Mouse (Mus musculus): ENCODE data around the gene Huwe1. TPM values are rescaled to one million over a fixed set of nuclear protein-coding genes. Genes with fewer than 3 reads are reported as not detected.

Gene Huwe1
- polyA plus RNA-seq, 1 experiment from 2014 or later = 86.2 TPM

- ATAC-seq (ENCODE audit: low FRiP score, low read depth) = no peak
- no peak overlapping the region for H3K4me3 ChIP-seq
- no peak overlapping the region for H3K27ac ChIP-seq (replicated peaks)
- H3K9ac ChIP-seq (replicated peaks) = no peak overlapping the region
- H3K27me3 ChIP-seq = no peaks in the 10 kb centered on the region; the same call in 1 of the 2 replicates
- WGBS = 97% methylated on average over 1 of the region's 1 CpGs
- H3K9me3 ChIP-seq = no peaks in the 10 kb centered on the region
- H3K36me3 ChIP-seq = no peaks in the 10 kb centered on the region
- H3K4me2 ChIP-seq (replicated peaks) = no peak overlapping the region
- H3K4me1 ChIP-seq = no peaks in the 10 kb centered on the region
These were observed 28.4 kb downstream of the Huwe1 start for GRCm38 (mm10) chrX:151828971-151829370.

DNA sequence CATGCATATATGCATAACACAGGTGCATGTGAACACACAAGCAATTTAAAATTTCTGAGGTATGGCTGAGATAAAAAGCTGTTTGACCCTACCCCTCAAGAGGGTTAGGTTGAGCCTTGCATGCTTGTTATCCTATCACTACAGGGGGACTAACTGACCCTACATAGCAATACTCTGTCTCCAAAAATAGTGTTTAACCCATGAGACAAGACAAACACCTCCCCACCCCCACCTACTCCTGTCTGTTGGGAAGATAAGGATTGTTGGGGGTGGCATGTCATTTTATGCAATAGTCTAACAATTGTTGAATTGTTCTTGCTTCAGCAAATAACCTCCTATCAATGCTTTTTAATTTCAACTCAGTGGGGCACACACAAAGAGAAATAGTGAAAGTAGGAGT lies 30.7 kb downstream of the Huwe1 start:
- no peak overlapping the region for H3K4me3 ChIP-seq
- H3K4me1 ChIP-seq = no peaks in the 10 kb centered on the region
- ATAC-seq (ENCODE audit: low FRiP score, low read depth) = no peak
- H3K9me3 ChIP-seq = no peaks in the 10 kb centered on the region
- no peaks in the 10 kb centered on the region for H3K36me3 ChIP-seq
- H3K27me3 ChIP-seq = no peaks in the 10 kb centered on the region; the same call in 1 of the 2 replicates
- no peak overlapping the region for H3K27ac ChIP-seq (replicated peaks)
- no peak overlapping the region for H3K4me2 ChIP-seq (replicated peaks)
- H3K9ac ChIP-seq (replicated peaks) = no peak overlapping the region

DNA sequence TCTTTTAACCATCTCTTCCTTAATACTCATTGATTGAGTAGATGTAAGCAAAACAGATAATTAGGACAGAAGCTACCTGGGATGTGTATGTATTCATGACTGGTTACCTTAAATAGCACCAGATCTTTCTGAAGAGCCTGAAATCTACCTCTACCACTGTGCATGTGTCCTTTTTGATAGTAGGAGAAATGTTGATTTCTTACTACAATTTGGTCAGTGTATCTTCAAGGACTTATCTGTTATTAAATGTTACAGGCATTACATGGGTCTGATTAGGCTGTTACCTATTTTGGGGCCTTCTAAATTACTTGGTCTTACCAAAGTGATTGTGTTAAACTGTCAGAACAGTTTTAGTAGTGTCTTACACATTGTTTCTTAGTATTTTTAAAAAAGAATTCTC lies 32.4 kb downstream of the Huwe1 start:
- ATAC-seq (ENCODE audit: low FRiP score, low read depth) = no peak
- Histone ChIP-seq H3K9me3 (no peaks in the 10 kb centered on the region), H3K36me3 (no peaks in the 10 kb centered on the region), H3K4me2 (replicated peaks) (no peak overlapping the region), H3K27me3 (no peaks in the 10 kb centered on the region; the same call in 1 of the 2 replicates), H3K27ac (replicated peaks) (no peak overlapping the region), H3K9ac (replicated peaks) (no peak overlapping the region), H3K4me1 (no peaks in the 10 kb centered on the region), H3K4me3 (no peak overlapping the region)

GRCm38 (mm10) chrX:151859436-151859835 lies 58.8 kb downstream of the Huwe1 start:
- H3K27me3 ChIP-seq = peaks cover 6% of the 10 kb centered on the region; the same call in 1 of the 2 replicates
- H3K9ac ChIP-seq (replicated peaks) = no peak overlapping the region
- no peaks in the 10 kb centered on the region for H3K4me1 ChIP-seq
- no peak for ATAC-seq (ENCODE audit: low FRiP score, low read depth)
- no peaks in the 10 kb centered on the region for H3K9me3 ChIP-seq
- H3K4me2 ChIP-seq (replicated peaks) = no peak overlapping the region
- no peak overlapping the region for H3K4me3 ChIP-seq
- 91% methylated on average over 8 of the region's 8 CpGs for WGBS
- no peak overlapping the region for H3K27ac ChIP-seq (replicated peaks)
- H3K36me3 ChIP-seq = peaks cover 17% of the 10 kb centered on the region

DNA sequence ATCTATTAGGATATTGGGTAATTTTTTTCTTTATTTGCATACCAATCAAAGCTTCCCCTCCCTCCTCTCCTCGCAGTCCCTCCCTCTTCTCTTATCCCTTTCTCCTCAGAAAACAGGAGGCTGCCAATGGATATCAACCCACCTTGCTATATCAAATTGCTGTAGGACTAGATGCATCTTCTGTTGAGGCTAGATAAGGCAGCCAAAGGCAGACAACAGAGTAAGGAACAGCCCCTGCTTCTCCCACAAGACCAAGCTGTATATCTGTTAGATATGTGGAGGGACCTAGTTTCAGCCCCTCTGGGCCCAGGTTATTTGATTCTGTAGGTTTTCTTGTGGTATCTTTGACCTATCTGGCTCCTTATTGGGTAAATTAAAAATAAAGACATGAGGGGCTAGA lies 110.1 kb downstream of the Huwe1 start:
- WGBS = 75% methylated on average over 1 of the region's 1 CpGs
- Histone ChIP-seq H3K27ac (replicated peaks) (no peak overlapping the region), H3K9me3 (no peaks in the 10 kb centered on the region), H3K4me1 (no peaks in the 10 kb centered on the region), H3K4me2 (replicated peaks) (no peak overlapping the region), H3K36me3 (peaks cover 63% of the 10 kb centered on the region), H3K4me3 (no peak overlapping the region), H3K27me3 (peaks cover 35% of the 10 kb centered on the region; the same call in 1 of the 2 replicates), H3K9ac (replicated peaks) (no peak overlapping the region)
- no peak for ATAC-seq (ENCODE audit: low FRiP score, low read depth)

DNA sequence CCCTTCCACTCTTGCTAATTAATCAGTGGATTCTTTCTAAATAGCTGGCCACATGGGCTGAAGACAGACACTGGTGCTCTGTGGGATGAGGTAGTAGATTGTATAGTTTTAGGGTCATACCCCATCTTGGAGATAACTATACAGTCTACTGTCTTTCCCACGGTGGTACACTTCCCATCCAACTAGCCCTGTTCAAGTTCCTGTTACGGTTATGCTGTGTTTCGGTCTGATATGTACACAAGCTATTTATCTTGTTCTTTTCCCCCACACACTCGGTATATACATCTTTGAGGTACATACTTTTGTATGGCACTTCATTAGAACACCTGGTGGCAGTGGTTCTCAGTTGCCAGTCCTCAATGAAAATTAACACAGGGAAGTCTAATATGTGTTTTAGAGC lies 111.7 kb downstream of the Huwe1 start:
- H3K4me2 ChIP-seq (replicated peaks) = no peak overlapping the region
- no peak overlapping the region for H3K27ac ChIP-seq (replicated peaks)
- H3K4me3 ChIP-seq = no peak overlapping the region
- no peaks in the 10 kb centered on the region for H3K9me3 ChIP-seq
- ATAC-seq (ENCODE audit: low FRiP score, low read depth) = no peak
- no peaks in the 10 kb centered on the region for H3K4me1 ChIP-seq
- H3K9ac ChIP-seq (replicated peaks) = no peak overlapping the region
- peaks cover 31% of the 10 kb centered on the region for H3K27me3 ChIP-seq
- peaks cover 63% of the 10 kb centered on the region for H3K36me3 ChIP-seq
- 88% methylated on average over 4 of the region's 4 CpGs for WGBS

DNA sequence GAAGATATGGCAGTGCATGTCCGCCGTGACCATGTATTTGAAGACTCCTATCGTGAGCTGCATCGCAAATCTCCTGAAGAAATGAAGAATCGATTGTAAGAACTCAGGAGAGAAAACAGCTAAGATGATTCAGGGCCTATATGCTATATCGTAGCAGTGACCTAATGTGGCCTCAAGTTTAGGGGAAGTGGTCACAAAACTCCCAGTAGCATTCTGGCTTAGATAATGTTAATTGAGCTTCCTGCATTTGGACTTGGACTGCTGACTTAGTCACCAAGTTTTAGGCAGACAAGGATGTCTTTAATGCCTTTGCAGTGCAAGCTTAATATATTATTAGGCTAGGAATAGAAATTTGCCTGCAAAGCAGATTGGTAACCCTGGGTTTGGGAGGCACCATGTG lies 128.8 kb downstream of the Huwe1 start:
- no peak for ATAC-seq (ENCODE audit: low FRiP score, low read depth)
- no peaks in the 10 kb centered on the region for H3K4me1 ChIP-seq
- H3K36me3 ChIP-seq = peaks cover 72% of the 10 kb centered on the region
- peaks cover 37% of the 10 kb centered on the region for H3K27me3 ChIP-seq
- no peak overlapping the region for H3K4me3 ChIP-seq
- H3K9ac ChIP-seq (replicated peaks) = no peak overlapping the region
- no peak overlapping the region for H3K27ac ChIP-seq (replicated peaks)
- H3K9me3 ChIP-seq = no peaks in the 10 kb centered on the region
- WGBS = 96% methylated on average over 6 of the region's 6 CpGs
- no peak overlapping the region for H3K4me2 ChIP-seq (replicated peaks)

DNA sequence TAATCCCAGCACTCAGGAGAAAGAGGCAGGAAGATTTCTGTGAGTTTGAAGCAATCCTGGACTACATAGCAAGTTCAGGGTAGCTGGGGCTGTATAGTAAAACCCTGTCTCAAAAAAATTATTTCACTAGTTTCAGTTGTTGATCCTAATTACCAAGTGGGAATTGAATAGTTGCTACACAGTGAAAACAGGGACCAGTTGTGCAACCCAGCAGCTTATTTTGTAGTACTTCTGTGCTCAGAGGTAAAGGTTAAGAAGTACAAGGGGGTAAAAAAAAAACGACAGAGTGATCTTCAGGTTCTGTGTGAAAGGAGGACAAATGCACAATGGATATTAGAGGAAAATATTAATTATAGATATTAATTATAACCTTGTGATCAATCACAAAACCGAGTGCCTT lies 138.2 kb downstream of the Huwe1 start:
- H3K27me3 ChIP-seq = peaks cover 17% of the 10 kb centered on the region
- H3K36me3 ChIP-seq = peaks cover 11% of the 10 kb centered on the region
- H3K9ac ChIP-seq (replicated peaks) = no peak overlapping the region
- no peaks in the 10 kb centered on the region for H3K4me1 ChIP-seq
- H3K27ac ChIP-seq (replicated peaks) = no peak overlapping the region
- 50% methylated on average over 2 of the region's 2 CpGs for WGBS
- no peaks in the 10 kb centered on the region for H3K9me3 ChIP-seq
- H3K4me3 ChIP-seq = no peak overlapping the region
- no peak for ATAC-seq (ENCODE audit: low FRiP score, low read depth)
- no peak overlapping the region for H3K4me2 ChIP-seq (replicated peaks)

DNA sequence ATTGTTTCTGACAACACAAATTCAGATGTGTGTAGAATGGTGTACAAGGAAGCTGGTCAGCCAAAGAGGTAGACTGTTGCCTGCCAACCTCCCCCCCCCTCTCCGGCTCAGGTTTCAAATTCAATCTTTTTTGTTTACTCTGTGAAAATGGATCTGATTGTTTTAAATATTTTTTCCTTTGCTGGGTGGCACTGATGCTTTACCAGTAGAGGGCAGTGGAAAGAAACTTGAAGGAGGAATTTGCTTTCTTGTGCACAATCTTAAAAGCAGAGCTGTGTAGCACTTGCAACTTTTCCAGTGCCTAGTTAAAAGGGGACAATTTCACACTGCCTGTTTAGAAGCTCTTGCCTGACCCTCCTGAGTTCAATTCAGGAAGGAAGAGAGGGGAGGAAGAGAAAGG lies 146.4 kb downstream of the Huwe1 start:
- Histone ChIP-seq H3K9me3 (no peaks in the 10 kb centered on the region), H3K4me2 (replicated peaks) (no peak overlapping the region), H3K4me3 (no peak overlapping the region), H3K9ac (replicated peaks) (no peak overlapping the region), H3K27me3 (peaks cover 20% of the 10 kb centered on the region; the same call in 1 of the 2 replicates), H3K4me1 (no peaks in the 10 kb centered on the region), H3K36me3 (no peaks in the 10 kb centered on the region), H3K27ac (replicated peaks) (no peak overlapping the region)
- ATAC-seq (ENCODE audit: low FRiP score, low read depth) = no peak
- WGBS = 59% methylated on average over 1 of the region's 1 CpGs

- Histone ChIP-seq H3K27ac (replicated peaks) (no peak overlapping the region), H3K4me3 (no peak overlapping the region), H3K27me3 (peaks cover 20% of the 10 kb centered on the region; the same call in 1 of the 2 replicates), H3K4me2 (replicated peaks) (no peak overlapping the region), H3K9me3 (no peaks in the 10 kb centered on the region), H3K4me1 (no peaks in the 10 kb centered on the region), H3K9ac (replicated peaks) (no peak overlapping the region), H3K36me3 (no peaks in the 10 kb centered on the region)
- no peak for ATAC-seq (ENCODE audit: low FRiP score, low read depth)
- WGBS = 70% methylated on average over 3 of the region's 3 CpGs
These were observed 147.2 kb downstream of the Huwe1 start for GRCm38 (mm10) chrX:151947781-151948180.

DNA sequence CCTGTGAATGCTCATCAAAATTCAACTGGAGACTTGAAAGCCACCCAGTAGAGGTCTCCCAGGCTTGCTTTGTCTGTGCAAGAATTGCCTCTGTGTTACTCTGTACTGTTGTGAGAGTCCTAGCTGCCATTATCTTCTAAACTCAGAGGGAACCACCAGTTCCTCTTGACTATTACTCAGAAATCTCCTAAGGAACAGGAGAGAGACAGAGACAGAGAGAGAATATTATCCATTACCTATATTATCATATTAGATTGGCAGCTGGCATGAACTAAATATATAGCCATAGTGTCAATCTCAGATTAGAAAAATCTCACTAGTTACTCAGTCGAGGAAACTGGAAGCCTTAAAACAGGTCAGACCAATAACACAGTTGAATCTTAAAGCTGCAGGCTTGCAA lies 149.6 kb downstream of the Huwe1 start:
- H3K4me3 ChIP-seq = no peak overlapping the region
- WGBS = 60% methylated on average over 1 of the region's 1 CpGs
- no peaks in the 10 kb centered on the region for H3K4me1 ChIP-seq
- H3K9me3 ChIP-seq = no peaks in the 10 kb centered on the region
- peaks cover 20% of the 10 kb centered on the region; the same call in 1 of the 2 replicates for H3K27me3 ChIP-seq
- no peaks in the 10 kb centered on the region for H3K36me3 ChIP-seq
- no peak overlapping the region for H3K9ac ChIP-seq (replicated peaks)
- no peak overlapping the region for H3K27ac ChIP-seq (replicated peaks)
- H3K4me2 ChIP-seq (replicated peaks) = no peak overlapping the region
- ATAC-seq (ENCODE audit: low FRiP score, low read depth) = no peak

GRCm38 (mm10) chrX:151951181-151951580 lies 150.6 kb downstream of the Huwe1 start:
- Histone ChIP-seq H3K9ac (replicated peaks) (no peak overlapping the region), H3K27ac (replicated peaks) (no peak overlapping the region), H3K9me3 (no peaks in the 10 kb centered on the region), H3K4me1 (no peaks in the 10 kb centered on the region), H3K36me3 (no peaks in the 10 kb centered on the region), H3K4me2 (replicated peaks) (no peak overlapping the region), H3K27me3 (peaks cover 20% of the 10 kb centered on the region; the same call in 1 of the 2 replicates), H3K4me3 (no peak overlapping the region)
- WGBS = 81% methylated on average over 3 of the region's 3 CpGs
- no peak for ATAC-seq (ENCODE audit: low FRiP score, low read depth)

All from midbrain, embryonic 12.5 days (tissue).